Mouse (Mus musculus) adrenal gland, adult 18-20 months (tissue): ENCODE data around the gene Pkd1l1. TPM values are rescaled to one million over a fixed set of nuclear protein-coding genes. Genes with fewer than 3 reads are reported as not detected.
A peak's percentile ranks its signal among the peaks of the same experiment; 100 is the strongest.

Source experiments
- DNase-seq, 2 experiments: peaks; one replicate each; pipeline ENCODE4 v3.0.0; 2021 to 2022; ENCODE audit warnings: low spot score in 2 of 2
- long read RNA-seq, 2 experiments: library from polyadenylated mRNA; stranded (forward); transcript quantifications; one replicate each; pipeline ENCODE4 v2.0.0; 2021
- total RNA-seq, 2 experiments: library from RNA; stranded (reverse); gene quantifications; 1 replicate in 1 of 2; 2 replicates in 1 of 2; pipeline ENCODE4 v1.2.3; 2021

Pkd1l1 gene
- under 1 TPM in 1 of 2 experiments, not detected in 1; 0.13 TPM for total RNA-seq
- long read RNA-seq, experiment 1: 0 reads
- long read RNA-seq, experiment 2: 0 reads

DNA sequence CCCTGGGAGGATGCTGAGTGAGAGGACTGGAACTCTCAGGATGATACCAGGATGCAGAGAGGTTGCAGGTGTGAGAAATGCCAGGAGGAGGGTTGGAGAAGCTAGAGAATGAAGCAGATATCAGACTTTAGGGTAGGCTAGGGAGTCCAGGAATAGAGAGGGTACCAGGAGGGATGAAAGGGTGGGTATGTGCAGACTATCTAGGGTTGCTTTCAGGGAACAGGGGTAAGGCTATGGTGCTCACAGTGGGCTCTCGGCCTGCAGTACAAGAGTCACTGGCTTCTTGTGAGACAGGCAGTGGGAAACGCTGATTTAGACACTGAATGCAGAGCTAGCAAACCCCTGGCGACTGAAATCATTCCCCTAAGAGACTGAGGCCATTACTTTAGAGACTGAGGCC, at the start of gene Pkd1l1:
Pkd1l1 (minus strand) TSS at position 101 of the 400 bp plus-strand sequence.
- DNase-seq: no peak

GRCm38 (mm10) chr11:9020207-9020606, 47.1 kb upstream of the Pkd1l1 start:
- DNase-seq: no peak

- no peak for DNase-seq
These were observed 45.6 kb upstream of the Pkd1l1 start for GRCm38 (mm10) chr11:9018491-9019267.

- no peak for DNase-seq
These were observed 41.7 kb upstream of the Pkd1l1 start for GRCm38 (mm10) chr11:9014740-9015139.

- DNase-seq: no peak
These were observed 38.3 kb upstream of the Pkd1l1 start for GRCm38 (mm10) chr11:9011348-9011747.

- DNase-seq: peak; percentile 89 to 92
These were observed 37.8 kb upstream of the Pkd1l1 start, which contains the start of gene Hus1 for GRCm38 (mm10) chr11:9010853-9011339. TSS of gene Hus1 (minus strand) at chr11:9011191.

DNA sequence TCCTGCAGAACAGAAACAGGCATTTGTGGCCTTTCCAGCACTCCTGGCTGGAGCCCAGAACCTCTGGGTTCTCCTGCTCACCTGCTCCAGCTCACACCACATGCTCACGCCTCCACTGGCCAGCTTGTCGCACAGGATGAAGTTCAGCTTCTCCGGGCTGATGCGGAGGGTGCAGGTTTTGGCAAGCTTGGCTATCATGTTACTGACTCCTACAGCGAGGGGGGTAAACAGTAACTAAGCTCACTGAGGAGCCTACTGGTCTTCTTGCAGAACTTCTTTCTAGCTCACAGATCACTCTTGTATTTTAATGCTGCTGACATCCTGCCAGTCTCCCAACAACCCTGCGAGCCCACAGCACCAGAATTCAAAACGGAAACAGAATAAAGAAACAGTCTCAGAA, 37.4 kb upstream of the Pkd1l1 start:
- DNase-seq: peak; percentile 22 to 28

GRCm38 (mm10) chr11:9008761-9009160, 35.7 kb upstream of the Pkd1l1 start:
- no peak for DNase-seq

GRCm38 (mm10) chr11:8988084-8988483, 15.0 kb upstream of the Pkd1l1 start:
- DNase-seq: no peak

GRCm38 (mm10) chr11:8986058-8986457, 13.0 kb upstream of the Pkd1l1 start:
- DNase-seq: no peak

DNA sequence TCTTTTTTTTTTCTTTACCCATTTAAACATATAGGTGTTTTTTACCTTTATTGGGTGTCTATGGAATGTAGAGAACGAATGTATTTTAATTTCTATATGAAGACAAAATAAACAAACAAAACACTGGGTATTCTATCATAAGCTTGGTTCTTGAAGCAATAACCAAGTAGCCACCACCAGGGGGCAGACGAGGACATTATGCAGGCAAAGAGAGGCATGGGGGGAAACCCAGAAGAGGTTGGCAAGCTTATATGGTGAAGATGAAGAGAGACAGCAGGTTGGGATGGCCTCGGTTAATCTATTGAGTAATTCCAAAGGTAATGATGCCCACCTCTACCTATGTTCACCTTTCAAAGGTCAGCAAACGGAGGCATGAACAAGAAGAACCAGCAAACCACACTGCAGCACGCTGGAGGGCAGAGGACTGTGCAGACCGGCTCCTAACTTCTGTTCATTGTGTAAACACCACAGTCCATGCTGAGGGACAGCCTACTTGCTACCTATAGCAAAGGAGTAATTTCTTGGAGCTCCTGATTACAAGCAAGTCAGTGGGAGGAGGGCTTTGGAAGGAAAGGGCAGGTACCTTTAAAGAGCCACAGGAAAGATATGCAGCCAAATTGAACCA, 10.3 kb upstream of the Pkd1l1 start:
- DNase-seq: peak; percentile 67 to 78

DNA sequence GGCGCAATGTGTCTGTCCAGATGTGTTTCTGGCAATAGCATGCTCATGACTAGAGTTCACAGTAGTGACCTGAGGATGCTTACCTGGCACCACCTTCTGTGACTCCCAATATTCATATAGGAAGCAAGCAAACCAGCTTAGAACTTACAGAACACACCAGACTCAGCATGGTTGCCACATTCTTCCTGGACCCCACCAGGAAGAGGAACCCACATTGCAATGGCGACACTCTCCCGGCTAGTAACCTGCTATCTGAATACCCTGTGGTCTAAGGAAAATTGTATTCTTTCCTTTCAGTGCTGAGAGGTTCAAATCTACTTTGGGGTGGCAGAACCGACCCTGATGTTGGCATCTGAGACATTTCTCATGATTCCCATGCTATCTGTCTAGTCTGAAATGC, 5.1 kb upstream of the Pkd1l1 start:
- no peak for DNase-seq

DNA sequence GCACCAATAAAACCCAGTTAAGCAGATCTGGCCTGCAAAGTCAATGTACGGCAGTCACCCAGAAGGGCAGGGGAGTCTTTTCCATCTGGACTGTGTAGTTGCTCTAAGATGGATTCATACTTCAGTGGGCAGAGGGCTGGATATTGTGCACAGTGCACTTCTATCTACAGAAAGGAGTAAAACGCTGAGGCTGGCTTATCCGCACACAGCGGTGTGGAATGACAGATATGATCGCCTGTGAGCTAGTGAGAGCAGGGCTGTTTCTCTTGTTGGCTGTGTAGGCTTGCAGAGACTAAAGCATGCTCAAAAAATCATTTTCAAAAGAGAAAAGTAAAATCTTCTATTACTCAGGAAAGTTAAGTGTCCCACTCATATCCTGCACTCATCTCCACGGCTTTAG, 973 bp downstream of the Pkd1l1 start:
- no peak for DNase-seq

DNA sequence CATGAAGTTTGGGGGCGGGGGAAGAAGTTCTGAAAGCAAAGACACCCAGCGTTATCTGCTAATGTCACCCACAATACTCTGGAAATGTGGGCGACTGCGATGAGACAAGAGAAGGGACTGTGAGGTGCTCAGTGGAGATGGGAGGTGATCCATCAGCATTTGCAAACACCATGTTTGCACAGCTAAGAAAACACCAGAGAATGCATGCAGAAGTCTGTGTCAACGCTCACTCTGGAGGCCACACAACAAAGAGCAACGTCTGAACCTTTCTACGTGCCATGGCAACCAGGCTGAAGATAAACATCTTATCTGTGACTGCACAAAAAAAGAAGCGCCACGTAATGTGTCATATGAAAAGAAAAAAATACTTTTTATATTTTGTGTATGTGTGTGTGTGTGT, 2.6 kb downstream of the Pkd1l1 start:
- no peak for DNase-seq

DNA sequence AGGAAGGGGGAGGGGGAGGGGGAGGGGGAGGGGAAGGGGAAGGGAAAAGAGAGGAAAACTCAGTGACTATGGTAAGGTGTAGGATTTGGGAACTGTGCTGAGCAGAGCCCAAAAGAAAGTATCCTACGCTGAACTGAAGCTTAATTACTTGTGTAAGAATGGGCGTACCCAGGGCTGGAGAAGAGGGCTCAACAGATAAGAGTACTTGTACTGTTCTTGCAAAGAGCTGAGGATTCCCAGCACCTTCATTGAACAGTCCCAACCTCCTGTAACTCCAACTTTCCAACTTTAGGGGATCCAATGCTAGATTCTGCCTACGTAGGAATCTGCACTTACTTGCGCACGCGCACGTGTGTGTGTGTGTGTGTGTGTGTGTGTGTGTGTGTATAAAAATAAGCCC, 5.0 kb downstream of the Pkd1l1 start:
- no peak for DNase-seq

GRCm38 (mm10) chr11:8958572-8958971, 14.5 kb downstream of the Pkd1l1 start:
- no peak for DNase-seq

DNA sequence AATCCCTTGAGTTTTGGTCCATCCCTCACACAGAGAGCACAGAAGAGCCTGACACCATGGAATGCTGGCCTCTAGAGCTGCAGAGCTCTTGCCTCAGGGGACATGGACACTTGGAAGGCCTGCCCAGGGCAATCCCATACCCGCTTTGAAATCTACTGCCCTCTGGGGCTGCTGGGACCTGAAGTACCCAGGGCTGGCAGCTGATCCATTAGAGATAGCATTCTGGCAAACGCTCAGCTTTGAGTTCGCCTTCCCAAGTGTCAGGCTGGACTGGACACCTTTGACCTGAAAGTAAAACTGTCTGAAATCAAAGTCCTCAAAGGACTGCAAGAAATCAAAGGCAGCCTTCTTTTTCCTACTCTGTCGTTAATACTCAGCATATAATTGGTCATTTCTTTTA, 15.0 kb downstream of the Pkd1l1 start:
- DNase-seq: no peak

GRCm38 (mm10) chr11:8957023-8957422, 16.0 kb downstream of the Pkd1l1 start:
- DNase-seq: no peak

DNA sequence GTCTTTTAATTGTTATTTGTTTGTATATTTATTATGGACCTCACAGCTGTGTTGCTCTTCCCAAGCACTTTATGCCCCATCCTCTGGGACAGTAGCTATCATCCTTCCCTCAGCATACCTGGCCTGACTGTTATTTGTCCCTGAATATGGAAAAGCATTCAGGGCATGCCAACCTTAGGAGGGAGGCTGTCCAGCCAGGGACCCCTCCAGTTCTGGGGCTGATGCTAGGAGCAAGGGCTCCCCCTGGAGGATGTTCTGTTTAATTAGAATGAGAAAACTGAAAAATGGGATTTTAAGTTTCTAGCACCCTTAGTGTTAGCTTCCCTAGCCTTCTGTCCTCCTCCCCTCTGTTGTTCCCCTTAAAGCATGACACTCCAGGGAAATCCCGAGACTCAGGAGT, 17.4 kb downstream of the Pkd1l1 start:
- DNase-seq: peak in 1 of 2 experiments; percentile 25

- DNase-seq: no peak
These were observed 23.2 kb downstream of the Pkd1l1 start for GRCm38 (mm10) chr11:8949765-8950430.

- DNase-seq: no peak
These were observed 24.2 kb downstream of the Pkd1l1 start for GRCm38 (mm10) chr11:8948871-8949270.

DNA sequence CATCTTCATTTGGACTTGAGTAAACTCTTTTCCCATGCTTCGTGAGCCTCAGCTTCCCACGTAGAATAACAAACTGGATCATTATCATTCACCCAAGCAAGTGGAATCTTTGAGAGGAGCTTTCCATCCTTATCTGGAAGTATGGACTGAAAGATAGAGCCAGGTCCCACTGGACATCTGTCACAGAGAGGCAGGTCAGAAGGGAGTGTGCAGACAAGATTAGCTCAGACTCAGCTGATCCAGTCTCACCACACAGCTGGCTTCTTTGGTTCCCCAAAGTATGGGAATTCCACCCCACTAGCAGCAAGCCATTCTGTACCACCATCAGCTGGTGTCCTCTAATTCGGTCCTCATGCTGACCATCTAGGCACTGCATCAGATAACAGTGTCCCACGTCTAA, 29.0 kb downstream of the Pkd1l1 start:
- no peak for DNase-seq
